Mouse (Mus musculus): ENCODE results near the gene Cd4.
A peak's percentile ranks its signal among the peaks of the same experiment; 100 is the strongest.

GRCm38 (mm10) chr6:124904161-124904981, 16.4 kb upstream of the Cd4 start:
- TF ChIP-seq POLR2A (IDR thresholded peaks at IDR 0.05; ENCODE audit: borderline replicate concordance, extremely low read depth, low read depth, low read length) (peak; percentile 48; the same call in 1 of the 2 replicates), CTCF (IDR thresholded peaks at IDR 0.05; ENCODE audit: insufficient read depth, low read length) (peak; percentile 63)

Measured in lung, adult 2 months (tissue).